Mouse (Mus musculus) fibroblast of lung, adult 2 months (primary cell): ENCODE measurements at regions not wholly inside any gene's neighbourhood (a gene's known extent, or its start where the extent isn't known, plus 50 kb on each side); places are given as distances from the start of the nearest gene placed in this dataset.
A peak's percentile ranks its signal among the peaks of the same experiment; 100 is the strongest.

Source experiments
- DNase-seq: peaks from one replicate; pipeline ENCODE4 v3.0.0-alpha.2; 2011; ENCODE audit warnings: low read depth

- no peak for DNase-seq
Measured at GRCm38 (mm10) chr2:9595236-9595850, 285.7 kb upstream of the 4930412O13Rik start.

GRCm38 (mm10) chr2:9596135-9596534 lies 284.9 kb upstream of the 4930412O13Rik start:
- no peak for DNase-seq

GRCm38 (mm10) chr2:9604984-9605383 lies 276.1 kb upstream of the 4930412O13Rik start:
- DNase-seq: no peak

- no peak for DNase-seq
Measured at GRCm38 (mm10) chr2:9607547-9607946, 273.5 kb upstream of the 4930412O13Rik start.

GRCm38 (mm10) chr2:9614415-9614814 lies 266.6 kb upstream of the 4930412O13Rik start:
- no peak for DNase-seq

- DNase-seq: no peak
Measured at GRCm38 (mm10) chr2:9616292-9616691, 264.8 kb upstream of the 4930412O13Rik start.

GRCm38 (mm10) chr2:9620303-9621244 lies 260.5 kb upstream of the 4930412O13Rik start:
- DNase-seq: peak; percentile 56

- DNase-seq: no peak
Measured at GRCm38 (mm10) chr2:9623702-9624101, 257.4 kb upstream of the 4930412O13Rik start.

GRCm38 (mm10) chr2:9628026-9628425 lies 253.0 kb upstream of the 4930412O13Rik start:
- DNase-seq: no peak

GRCm38 (mm10) chr2:9632719-9633446 lies 248.2 kb upstream of the 4930412O13Rik start:
- no peak for DNase-seq

GRCm38 (mm10) chr2:9639262-9639661 lies 241.8 kb upstream of the 4930412O13Rik start:
- no peak for DNase-seq

GRCm38 (mm10) chr2:9641629-9642028 lies 239.4 kb upstream of the 4930412O13Rik start:
- DNase-seq: no peak

GRCm38 (mm10) chr2:9642411-9642810 lies 238.6 kb upstream of the 4930412O13Rik start:
- no peak for DNase-seq

GRCm38 (mm10) chr2:9646466-9646865 lies 234.6 kb upstream of the 4930412O13Rik start:
- DNase-seq: no peak

GRCm38 (mm10) chr2:9646963-9647362 lies 234.1 kb upstream of the 4930412O13Rik start:
- DNase-seq: no peak

GRCm38 (mm10) chr2:9650082-9650481 lies 231.0 kb upstream of the 4930412O13Rik start:
- no peak for DNase-seq

GRCm38 (mm10) chr2:9658880-9659279 lies 222.2 kb upstream of the 4930412O13Rik start:
- no peak for DNase-seq

- DNase-seq: no peak
Measured at GRCm38 (mm10) chr2:9669621-9670020, 211.4 kb upstream of the 4930412O13Rik start.

- no peak for DNase-seq
Measured at GRCm38 (mm10) chr2:9681691-9682152, 199.3 kb upstream of the 4930412O13Rik start.

- DNase-seq: no peak
Measured at GRCm38 (mm10) chr2:9683673-9684210, 197.3 kb upstream of the 4930412O13Rik start.

- DNase-seq: no peak
Measured at GRCm38 (mm10) chr2:9688176-9688575, 192.9 kb upstream of the 4930412O13Rik start.

GRCm38 (mm10) chr2:9689518-9689917 lies 191.5 kb upstream of the 4930412O13Rik start:
- no peak for DNase-seq
